Mouse (Mus musculus): Measurements from ENCODE around the gene Arl2. TPM values are rescaled to one million over a fixed set of nuclear protein-coding genes. Genes with fewer than 3 reads are reported as not detected.
"Not testable (repeated sequence)": the region's sequence is repeated elsewhere in the genome, so short reads cannot be mapped to it uniquely, and the experiment has no call there.

The Arl2 gene
- polyA plus RNA-seq, 1 experiment, result 110 TPM

DNA sequence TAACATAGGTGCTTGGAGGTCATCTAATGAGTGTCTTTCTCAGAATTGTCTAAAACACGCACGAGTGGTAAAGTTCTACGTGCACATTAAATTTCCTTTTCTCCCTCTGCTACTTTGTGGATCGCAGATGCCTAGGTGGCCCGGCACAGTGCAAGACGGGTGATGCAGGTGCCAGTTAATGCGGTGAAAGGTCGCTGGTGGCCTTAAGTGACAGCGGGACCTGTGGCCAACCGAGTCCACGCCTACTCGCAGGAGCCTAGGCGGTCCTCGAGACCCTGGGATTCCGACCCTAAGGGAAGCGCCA is 1.0 kb downstream of the Arl2 start:
- peak overlapping the region; percentile 61 for H3ac ChIP-seq (ENCODE audit: control insufficient read depth, insufficient read length)
- H3K4me2 ChIP-seq (ENCODE audit: low read depth), result peak overlapping the region; percentile 84
- H3K27me3 ChIP-seq (ENCODE audit: control insufficient read depth, insufficient read depth, insufficient read length), result peaks cover 2% of the 10 kb centered on the region
- H3K4me3 ChIP-seq, result peak overlapping the region; percentile 81
- peaks cover 2% of the 10 kb centered on the region for H3K36me3 ChIP-seq (ENCODE audit: control insufficient read depth, insufficient read depth)
- TF ChIP-seq POLR2AphosphoS2 (IDR thresholded peaks at IDR 0.05; ENCODE audit: insufficient read length, low read depth) (no peak), TCF3 (IDR thresholded peaks at IDR 0.05; ENCODE audit: insufficient read length, low read depth) (no peak), CEBPB (IDR thresholded peaks at IDR 0.05; ENCODE audit: insufficient read depth, poor library complexity, severe bottlenecking) (no peak), SRF (IDR thresholded peaks at IDR 0.05; ENCODE audit: control insufficient read depth, insufficient read length, low read depth) (no peak), REST (IDR thresholded peaks at IDR 0.05; ENCODE audit: insufficient read depth, insufficient read length) (no peak), TCF12 (IDR thresholded peaks at IDR 0.05; ENCODE audit: insufficient read depth, poor library complexity, severe bottlenecking) (no peak), MYOG (IDR thresholded peaks at IDR 0.05; ENCODE audit: control insufficient read depth in 1 of 3, insufficient read depth in 1 of 3, insufficient read length in 2 of 3, low read depth in 2 of 3) (no peak), MAX (IDR thresholded peaks at IDR 0.05; ENCODE audit: low read depth) (no peak), POLR2A (IDR thresholded peaks at IDR 0.05; ENCODE audit: insufficient read length, low read depth) (no peak), E2F4 (IDR thresholded peaks at IDR 0.05; ENCODE audit: insufficient read depth) (no peak), MYOD1 (IDR thresholded peaks at IDR 0.05; ENCODE audit: control insufficient read depth in 1 of 3, insufficient read length in 2 of 3, low read depth in 2 of 3) (no peak), USF1 (IDR thresholded peaks at IDR 0.05; ENCODE audit: low read depth) (no peak)
- H3K79me2 ChIP-seq (ENCODE audit: control insufficient read depth, insufficient read depth), result no peaks in the 10 kb centered on the region

DNA sequence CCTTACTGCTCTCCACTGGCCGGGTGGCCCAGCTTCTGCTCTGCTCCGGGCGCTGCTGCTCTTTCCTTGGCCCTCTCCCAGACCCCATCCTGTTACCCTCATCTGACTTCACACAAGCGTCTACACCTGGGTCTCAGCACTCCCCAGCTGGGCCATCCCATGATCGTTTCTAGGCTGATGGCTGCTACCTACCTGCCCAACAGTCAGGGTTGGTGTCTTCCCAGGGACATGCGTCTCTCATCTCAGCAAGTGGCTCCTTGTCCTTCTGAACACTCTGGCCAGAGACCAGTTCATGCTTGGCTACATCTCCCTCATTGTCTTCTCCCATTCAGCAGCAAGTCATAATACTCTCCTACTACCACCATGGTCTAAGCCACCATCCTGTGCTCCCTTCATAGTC is 1.6 kb downstream of the Arl2 start:
- Histone ChIP-seq H3K4me3 (peak overlapping the region; percentile 81), H3K27me3 (ENCODE audit: control insufficient read depth, insufficient read depth, insufficient read length) (no peaks in the 10 kb centered on the region), H3K79me2 (ENCODE audit: control insufficient read depth, insufficient read depth) (no peaks in the 10 kb centered on the region), H3K4me2 (ENCODE audit: low read depth) (peak overlapping the region; percentile 84), H3ac (ENCODE audit: control insufficient read depth, insufficient read length) (no peak overlapping the region), H3K36me3 (ENCODE audit: control insufficient read depth, insufficient read depth) (peaks cover 4% of the 10 kb centered on the region)
- no peak for TF ChIP-seq E2F4 (IDR thresholded peaks at IDR 0.05; ENCODE audit: insufficient read depth)
- no peak for TF ChIP-seq REST (IDR thresholded peaks at IDR 0.05; ENCODE audit: insufficient read depth, insufficient read length)
- TF ChIP-seq USF1 (IDR thresholded peaks at IDR 0.05; ENCODE audit: low read depth), result no peak
- no peak for TF ChIP-seq MYOG (IDR thresholded peaks at IDR 0.05; ENCODE audit: control insufficient read depth in 1 of 3, insufficient read depth in 1 of 3, insufficient read length in 2 of 3, low read depth in 2 of 3)
- TF ChIP-seq TCF12 (IDR thresholded peaks at IDR 0.05; ENCODE audit: insufficient read depth, poor library complexity, severe bottlenecking), result no peak
- TF ChIP-seq TCF3 (IDR thresholded peaks at IDR 0.05; ENCODE audit: insufficient read length, low read depth), result no peak
- TF ChIP-seq MAX (IDR thresholded peaks at IDR 0.05; ENCODE audit: low read depth), result no peak
- TF ChIP-seq POLR2AphosphoS2 (IDR thresholded peaks at IDR 0.05; ENCODE audit: insufficient read length, low read depth), result no peak
- no peak for TF ChIP-seq MYOD1 (IDR thresholded peaks at IDR 0.05; ENCODE audit: control insufficient read depth in 1 of 3, insufficient read length in 2 of 3, low read depth in 2 of 3)
- TF ChIP-seq SRF (IDR thresholded peaks at IDR 0.05; ENCODE audit: control insufficient read depth, insufficient read length, low read depth), result no peak
- no peak for TF ChIP-seq CEBPB (IDR thresholded peaks at IDR 0.05; ENCODE audit: insufficient read depth, poor library complexity, severe bottlenecking)
- no peak for TF ChIP-seq POLR2A (IDR thresholded peaks at IDR 0.05; ENCODE audit: insufficient read length, low read depth)

DNA sequence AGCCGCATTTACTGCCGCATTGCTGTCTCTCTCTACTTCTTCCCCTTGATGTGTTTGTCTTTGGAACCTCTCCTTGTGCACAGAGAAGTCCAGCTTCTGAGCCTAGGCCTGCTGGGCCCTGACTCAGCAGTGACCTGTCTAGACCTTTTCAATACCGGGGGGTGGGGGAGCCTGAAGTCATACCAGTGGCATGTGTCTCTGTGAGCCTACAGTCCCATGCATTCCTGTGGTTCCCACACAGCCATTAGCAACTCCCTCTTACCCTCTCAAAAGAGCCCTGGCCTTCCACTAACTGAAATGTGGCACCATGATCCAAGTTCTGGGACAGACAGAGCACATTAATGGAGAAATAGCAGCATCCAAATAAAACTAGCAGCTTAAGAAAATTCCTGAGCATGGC is 5.0 kb downstream of the Arl2 start:
- Histone ChIP-seq H3K4me2 (ENCODE audit: low read depth) (peak overlapping the region; percentile 27), H3ac (ENCODE audit: control insufficient read depth, insufficient read length) (no peak overlapping the region), H3K4me3 (no peak overlapping the region), H3K79me2 (ENCODE audit: control insufficient read depth, insufficient read depth) (no peaks in the 10 kb centered on the region), H3K27me3 (ENCODE audit: control insufficient read depth, insufficient read depth, insufficient read length) (no peaks in the 10 kb centered on the region), H3K36me3 (ENCODE audit: control insufficient read depth, insufficient read depth) (peaks cover 4% of the 10 kb centered on the region)
- TF ChIP-seq MYOD1 (IDR thresholded peaks at IDR 0.05; ENCODE audit: control insufficient read depth in 1 of 3, insufficient read length in 2 of 3, low read depth in 2 of 3), result peak in 1 of 3 experiments; percentile 6
- no peak for TF ChIP-seq CEBPB (IDR thresholded peaks at IDR 0.05; ENCODE audit: insufficient read depth, poor library complexity, severe bottlenecking)

DNA sequence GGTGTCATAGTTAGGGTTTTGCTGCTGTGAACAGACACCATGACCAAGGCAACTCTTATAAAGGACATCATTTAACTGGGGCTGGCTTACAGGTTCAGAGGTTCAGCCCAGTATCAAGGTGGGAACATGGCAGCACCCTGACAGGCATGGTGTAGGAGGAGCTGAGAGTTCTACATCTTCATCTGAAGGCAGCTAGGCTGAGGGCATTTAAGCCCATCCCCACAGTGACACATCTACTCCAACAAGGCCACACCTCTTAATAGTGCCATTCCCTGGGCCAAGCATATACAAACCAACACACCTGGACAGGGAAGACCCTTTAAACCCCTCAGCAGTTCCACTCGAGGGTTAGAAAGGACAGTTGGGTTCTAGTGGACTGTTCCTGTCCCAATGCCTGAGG is 8.2 kb downstream of the Arl2 start:
- H3K79me2 ChIP-seq (ENCODE audit: control insufficient read depth, insufficient read depth); H3K36me3 ChIP-seq (ENCODE audit: control insufficient read depth, insufficient read depth); H3K4me2 ChIP-seq (ENCODE audit: low read depth); H3K4me3 ChIP-seq; H3ac ChIP-seq (ENCODE audit: control insufficient read depth, insufficient read length); H3K27me3 ChIP-seq (ENCODE audit: control insufficient read depth, insufficient read depth, insufficient read length): not testable (repeated sequence)

DNA sequence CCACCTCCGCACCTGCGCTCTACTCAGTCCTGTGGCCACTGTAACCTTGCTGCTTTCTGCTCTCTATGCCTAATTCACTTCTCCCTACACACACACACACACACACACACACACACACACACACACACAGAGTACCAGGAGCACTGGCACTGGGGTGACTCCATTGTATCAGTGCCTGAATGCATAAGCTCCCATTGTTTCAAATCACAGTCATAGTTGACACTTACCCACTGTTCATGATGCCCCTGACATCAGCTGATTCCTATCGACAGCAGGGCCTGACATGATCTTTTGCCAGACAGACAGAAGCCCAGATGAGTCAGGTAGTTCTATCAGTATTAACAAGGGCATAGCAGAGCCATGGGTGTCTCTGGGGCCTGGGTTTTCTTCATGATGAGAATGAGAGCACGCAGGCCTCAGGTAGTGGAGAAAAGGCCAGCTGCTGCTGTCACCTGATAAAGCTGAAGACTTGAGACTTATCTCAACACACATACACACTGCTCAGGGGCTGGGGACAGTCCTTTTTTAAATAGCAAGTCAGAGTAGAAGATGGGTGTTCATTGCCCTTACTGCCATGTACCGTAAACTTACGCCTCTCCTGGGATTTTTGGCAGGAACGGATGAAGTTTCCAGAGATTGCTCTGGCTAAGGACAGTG is 9.0 kb downstream of the Arl2 start:
- H3K4me3 ChIP-seq, result no peak overlapping the region
- H3K27me3 ChIP-seq (ENCODE audit: control insufficient read depth, insufficient read depth, insufficient read length), result no peaks in the 10 kb centered on the region
- no peaks in the 10 kb centered on the region for H3K79me2 ChIP-seq (ENCODE audit: control insufficient read depth, insufficient read depth)
- H3K4me2 ChIP-seq (ENCODE audit: low read depth), result no peak overlapping the region
- no peak for TF ChIP-seq TCF3 (IDR thresholded peaks at IDR 0.05; ENCODE audit: insufficient read length, low read depth)
- TF ChIP-seq MYOD1 (IDR thresholded peaks at IDR 0.05; ENCODE audit: control insufficient read depth in 1 of 3, insufficient read length in 2 of 3, low read depth in 2 of 3), result no peak
- TF ChIP-seq MYOG (IDR thresholded peaks at IDR 0.05; ENCODE audit: control insufficient read depth in 1 of 3, insufficient read depth in 1 of 3, insufficient read length in 2 of 3, low read depth in 2 of 3), result no peak
- TF ChIP-seq REST (IDR thresholded peaks at IDR 0.05; ENCODE audit: insufficient read depth, insufficient read length), result no peak
- TF ChIP-seq POLR2A (IDR thresholded peaks at IDR 0.05; ENCODE audit: insufficient read length, low read depth), result no peak
- no peak for TF ChIP-seq POLR2AphosphoS2 (IDR thresholded peaks at IDR 0.05; ENCODE audit: insufficient read length, low read depth)
- TF ChIP-seq MAX (IDR thresholded peaks at IDR 0.05; ENCODE audit: low read depth), result no peak
- no peak for TF ChIP-seq CEBPB (IDR thresholded peaks at IDR 0.05; ENCODE audit: insufficient read depth, poor library complexity, severe bottlenecking)
- no peak for TF ChIP-seq TCF12 (IDR thresholded peaks at IDR 0.05; ENCODE audit: insufficient read depth, poor library complexity, severe bottlenecking)
- no peak for TF ChIP-seq SRF (IDR thresholded peaks at IDR 0.05; ENCODE audit: control insufficient read depth, insufficient read length, low read depth)
- no peak for TF ChIP-seq USF1 (IDR thresholded peaks at IDR 0.05; ENCODE audit: low read depth)
- H3K36me3 ChIP-seq (ENCODE audit: control insufficient read depth, insufficient read depth), result peaks cover 4% of the 10 kb centered on the region
- no peak overlapping the region for H3ac ChIP-seq (ENCODE audit: control insufficient read depth, insufficient read length)

DNA sequence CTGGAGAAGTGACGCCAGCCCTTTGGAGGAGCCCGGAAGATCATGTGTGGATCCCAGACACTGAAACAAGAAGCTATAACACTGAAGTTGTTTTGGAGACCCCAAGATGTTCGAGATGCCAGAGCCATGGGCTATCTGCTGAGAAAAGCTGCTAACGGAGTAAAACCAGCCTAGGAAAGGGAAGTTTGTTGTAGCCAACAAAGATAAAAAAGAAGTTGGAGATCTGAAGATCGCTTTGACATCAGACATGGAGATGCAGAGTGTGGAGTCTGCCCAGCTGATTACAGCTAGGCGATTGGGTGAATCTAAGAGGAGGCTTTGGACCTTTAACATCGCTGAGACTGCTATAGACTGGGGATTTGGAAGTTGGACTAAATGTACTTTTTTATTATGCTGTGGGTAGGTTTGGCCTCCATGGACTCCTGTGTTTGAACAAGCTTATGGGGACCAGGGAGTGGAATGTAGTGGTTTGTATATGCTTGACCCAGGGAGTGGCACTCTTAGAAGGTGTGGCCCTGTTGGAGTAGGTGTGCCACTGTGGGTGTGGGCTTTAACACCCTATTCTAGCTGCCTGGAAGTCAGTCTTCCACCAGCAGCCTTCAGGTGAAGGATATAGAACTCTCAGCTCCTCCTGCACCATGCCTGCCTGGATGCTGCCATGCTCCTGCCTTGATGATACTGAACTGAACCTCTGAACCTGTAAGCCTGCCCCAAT is 10.8 kb downstream of the Arl2 start:
- not testable (repeated sequence) for H3ac ChIP-seq (ENCODE audit: control insufficient read depth, insufficient read length); H3K79me2 ChIP-seq (ENCODE audit: control insufficient read depth, insufficient read depth); H3K27me3 ChIP-seq (ENCODE audit: control insufficient read depth, insufficient read depth, insufficient read length); H3K4me3 ChIP-seq; H3K36me3 ChIP-seq (ENCODE audit: control insufficient read depth, insufficient read depth); H3K4me2 ChIP-seq (ENCODE audit: low read depth)
